Mouse (Mus musculus): ENCODE data around the gene Aknad1.

GRCm38 (mm10) chr3:108756131-108756530 lies 16.7 kb downstream of the Aknad1 start:
- TF ChIP-seq POLR2A (IDR thresholded peaks at IDR 0.05; ENCODE audit: borderline replicate concordance, low read depth, low read length) (no peak), CTCF (IDR thresholded peaks at IDR 0.05; ENCODE audit: low read depth, low read length) (no peak)

Data from bone marrow macrophage, adult 2 months (primary cell).